Mouse (Mus musculus) 416B (cell line): ENCODE results near the gene Rcc2.

Experiments used
- DNase-seq: peaks from one replicate; pipeline ENCODE4 v3.0.0; 2011; ENCODE audit warnings: low read depth

Gene Rcc2

DNA sequence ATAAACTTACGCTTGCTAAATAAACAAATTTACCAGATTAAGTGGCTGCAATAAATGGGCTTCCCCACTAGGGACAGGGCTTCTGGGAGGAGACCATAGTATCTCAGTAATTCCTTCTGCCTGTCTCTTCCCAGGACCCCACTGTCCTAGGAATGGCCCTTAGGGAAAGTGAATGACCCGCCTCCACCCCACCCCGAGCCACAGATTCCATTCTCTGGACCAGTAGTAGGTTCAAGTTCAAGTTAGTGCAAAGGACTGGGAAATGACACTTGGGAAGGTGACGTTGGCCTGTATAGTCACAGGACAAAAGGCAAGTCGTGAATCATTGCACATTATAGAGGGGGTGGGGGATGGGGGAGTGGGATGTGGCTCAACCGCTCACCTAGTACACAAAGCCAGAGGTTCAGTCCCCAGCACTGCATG is 15.4 kb upstream of the Rcc2 start:
- DNase-seq = no peak

DNA sequence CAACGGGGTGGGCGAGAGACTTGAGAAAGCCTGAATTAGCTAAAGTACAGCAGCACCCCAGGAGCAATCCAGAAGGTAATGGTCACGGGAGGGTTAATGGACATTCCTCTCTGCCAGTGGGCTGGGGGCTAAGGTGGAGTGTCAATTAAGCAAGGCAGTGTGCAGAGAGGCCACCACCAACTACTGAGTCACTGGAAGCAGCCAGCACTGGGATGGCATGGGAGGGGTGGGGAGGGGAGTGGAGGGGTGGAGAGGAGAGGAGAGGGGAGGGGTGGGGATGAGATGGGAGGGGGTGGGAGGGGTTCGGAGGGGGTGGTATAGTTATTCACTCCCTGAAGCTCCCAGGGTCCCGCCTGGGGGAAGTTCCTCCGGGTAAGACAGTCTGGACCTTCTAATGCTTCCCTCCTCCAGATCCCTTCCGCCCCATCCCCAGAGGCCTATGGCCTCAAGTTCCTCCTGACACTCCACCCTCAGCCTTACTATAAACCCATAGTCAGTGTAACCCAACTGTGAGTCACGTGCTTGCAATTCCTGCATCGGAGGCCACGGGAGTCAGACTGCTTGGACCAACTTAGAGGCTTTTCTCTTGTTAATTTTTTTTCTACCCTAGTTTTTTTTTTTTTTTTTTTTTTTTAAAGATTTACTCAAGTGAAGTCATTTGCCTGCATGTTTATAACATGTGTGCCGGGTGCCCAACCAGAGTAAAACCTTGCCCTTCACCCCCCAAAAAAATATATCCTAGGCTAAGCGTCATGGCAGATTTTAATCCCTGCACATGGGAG is 12.1 kb upstream of the Rcc2 start:
- no peak for DNase-seq

DNA sequence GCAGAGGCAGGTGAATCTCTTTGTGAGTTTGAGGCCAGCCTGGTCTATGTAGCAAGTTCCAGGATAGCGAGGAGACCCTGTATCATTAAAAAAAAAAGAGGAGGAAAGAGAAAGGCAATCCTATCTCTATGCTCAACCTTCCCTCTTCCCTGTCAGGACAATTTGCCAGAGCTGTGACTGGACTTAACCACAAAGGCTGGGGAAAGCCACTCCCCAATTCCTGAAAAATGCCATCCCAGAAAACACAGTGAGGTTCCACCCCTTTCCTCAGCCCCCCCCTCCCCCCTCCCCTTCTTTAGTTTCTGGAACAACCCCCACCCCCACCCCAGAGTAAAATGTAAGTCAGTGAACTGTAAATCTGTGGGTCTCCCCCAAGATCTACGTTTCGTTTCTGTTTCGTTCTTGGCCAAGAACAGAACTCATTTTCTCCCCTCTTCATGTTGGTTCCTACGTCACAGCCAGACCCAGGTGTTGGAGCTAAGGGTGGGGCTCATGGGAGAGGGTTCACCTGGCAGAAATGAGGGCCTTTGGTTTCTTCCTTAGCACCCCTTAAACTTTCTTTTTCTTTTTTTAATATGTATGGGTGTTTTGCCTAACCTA is 11.4 kb upstream of the Rcc2 start:
- no peak for DNase-seq

DNA sequence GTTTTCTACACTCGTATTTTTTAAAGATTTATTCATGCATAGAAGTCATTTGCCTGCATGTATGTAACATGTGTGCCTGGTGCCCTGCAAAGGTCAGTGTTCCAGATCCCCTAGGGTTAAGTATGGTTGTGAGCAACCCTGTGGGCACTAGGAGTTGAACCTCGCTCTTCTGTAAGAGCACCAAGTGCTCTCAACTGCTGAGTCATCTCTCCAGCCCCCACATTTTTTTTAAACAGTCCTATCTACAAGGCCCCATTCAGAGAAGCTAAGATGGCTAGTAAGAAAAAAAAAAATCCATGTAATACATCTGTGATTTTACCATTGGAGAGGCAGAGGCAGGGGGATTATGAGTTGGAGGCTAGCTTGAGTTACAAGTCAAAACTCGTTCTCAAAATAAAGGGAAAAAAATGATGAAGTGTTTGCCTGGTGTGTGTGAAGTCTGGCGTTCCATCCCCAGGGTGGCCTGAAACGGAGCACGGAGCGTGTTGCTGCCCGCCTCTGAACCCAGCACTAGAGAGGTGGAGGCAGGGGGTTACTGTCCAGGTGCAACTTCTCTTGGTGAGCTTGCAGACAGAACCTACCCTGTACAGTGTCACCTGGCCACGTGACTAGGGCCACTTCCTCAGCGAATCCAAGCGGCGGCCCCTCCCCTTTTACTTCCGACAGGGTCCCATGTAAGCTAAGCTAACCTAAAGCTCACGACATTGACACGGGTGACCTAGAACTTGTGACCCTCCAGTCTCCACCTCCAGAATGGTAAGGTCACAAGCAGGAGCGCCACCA is 10.3 kb upstream of the Rcc2 start:
- DNase-seq = peak; percentile 68

DNA sequence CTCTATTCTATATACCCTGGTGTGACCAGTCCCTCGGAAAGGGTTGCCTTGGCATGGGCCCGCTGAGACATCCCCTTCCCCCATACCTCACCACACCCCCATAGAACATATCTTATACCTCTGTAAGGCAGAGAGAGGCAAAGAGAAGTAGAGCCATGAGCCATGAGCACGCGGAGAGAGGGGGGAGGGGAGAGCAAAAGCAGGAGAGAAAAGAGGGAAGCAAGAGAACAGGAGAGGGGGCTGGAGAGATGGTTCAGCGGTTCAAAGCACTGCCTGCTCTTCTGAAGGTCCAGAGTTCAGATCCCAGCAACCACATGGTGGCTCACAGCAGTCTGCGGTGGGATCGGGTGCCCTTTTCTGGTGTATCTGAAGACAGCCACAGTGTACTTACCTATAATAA is 8.9 kb upstream of the Rcc2 start:
- no peak for DNase-seq

DNA sequence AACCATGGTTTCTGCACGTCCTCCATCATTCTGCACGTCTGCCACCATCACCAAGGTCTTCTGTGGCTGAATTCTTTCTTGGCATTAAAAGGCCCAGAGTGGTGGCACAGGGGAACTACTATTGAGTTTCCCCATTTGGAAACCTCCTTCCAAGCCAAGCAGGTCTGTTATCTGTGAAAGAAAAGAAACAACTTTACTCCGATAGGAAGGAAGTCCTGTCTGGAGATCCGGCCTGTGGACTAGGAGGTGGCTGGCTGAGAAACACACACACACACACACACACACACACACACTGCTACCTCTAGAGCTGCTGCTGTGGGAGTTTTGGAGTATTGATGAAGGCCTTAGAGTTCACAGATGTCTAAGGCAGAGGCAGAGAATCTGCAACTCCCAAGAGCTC is 6.8 kb upstream of the Rcc2 start:
- DNase-seq = peak; percentile 93

DNA sequence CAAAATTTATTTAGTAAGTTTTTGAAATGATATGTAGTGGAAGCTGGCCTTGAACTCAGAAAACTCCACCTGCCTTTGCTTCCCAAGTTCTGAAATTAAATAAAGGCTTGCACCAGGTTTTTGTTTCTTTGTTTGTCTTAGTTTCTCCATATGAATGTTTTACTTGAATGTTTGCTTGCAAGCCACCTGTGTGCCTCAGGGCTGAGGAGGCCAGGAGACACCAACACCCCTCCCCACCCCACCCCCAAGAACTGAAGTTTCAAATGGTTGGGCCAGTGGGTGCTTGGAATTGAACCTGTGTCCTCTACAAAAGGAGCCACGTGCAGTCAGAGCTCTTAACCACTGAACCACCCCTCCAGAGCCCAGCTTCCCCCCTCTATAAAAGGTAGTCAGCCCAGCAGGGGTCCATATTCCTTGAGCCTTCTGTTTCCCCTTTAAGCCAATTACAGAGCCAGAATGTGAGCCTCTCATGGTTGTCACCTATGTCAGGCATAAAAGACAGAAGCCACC is 5.7 kb upstream of the Rcc2 start:
- no peak for DNase-seq

DNA sequence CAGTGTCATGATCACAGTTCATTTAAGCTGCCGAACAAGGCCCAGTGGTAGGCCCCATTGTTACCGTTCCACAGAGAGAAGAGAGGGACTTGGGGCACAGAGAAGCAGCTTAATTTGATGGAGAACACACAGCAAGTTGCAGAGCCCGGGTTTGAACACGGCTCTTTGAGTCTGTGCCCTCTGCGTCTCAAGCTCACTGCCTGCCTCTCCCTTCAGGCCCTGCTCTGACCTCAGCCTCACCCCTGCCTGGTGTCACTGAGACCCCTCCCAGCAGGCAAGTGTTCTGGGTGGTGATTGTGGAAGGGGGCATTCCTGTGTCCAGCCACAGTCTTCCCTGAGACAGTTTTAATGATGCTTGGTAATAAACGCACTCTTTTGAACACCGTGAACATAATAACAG is 5.2 kb upstream of the Rcc2 start:
- no peak for DNase-seq

DNA sequence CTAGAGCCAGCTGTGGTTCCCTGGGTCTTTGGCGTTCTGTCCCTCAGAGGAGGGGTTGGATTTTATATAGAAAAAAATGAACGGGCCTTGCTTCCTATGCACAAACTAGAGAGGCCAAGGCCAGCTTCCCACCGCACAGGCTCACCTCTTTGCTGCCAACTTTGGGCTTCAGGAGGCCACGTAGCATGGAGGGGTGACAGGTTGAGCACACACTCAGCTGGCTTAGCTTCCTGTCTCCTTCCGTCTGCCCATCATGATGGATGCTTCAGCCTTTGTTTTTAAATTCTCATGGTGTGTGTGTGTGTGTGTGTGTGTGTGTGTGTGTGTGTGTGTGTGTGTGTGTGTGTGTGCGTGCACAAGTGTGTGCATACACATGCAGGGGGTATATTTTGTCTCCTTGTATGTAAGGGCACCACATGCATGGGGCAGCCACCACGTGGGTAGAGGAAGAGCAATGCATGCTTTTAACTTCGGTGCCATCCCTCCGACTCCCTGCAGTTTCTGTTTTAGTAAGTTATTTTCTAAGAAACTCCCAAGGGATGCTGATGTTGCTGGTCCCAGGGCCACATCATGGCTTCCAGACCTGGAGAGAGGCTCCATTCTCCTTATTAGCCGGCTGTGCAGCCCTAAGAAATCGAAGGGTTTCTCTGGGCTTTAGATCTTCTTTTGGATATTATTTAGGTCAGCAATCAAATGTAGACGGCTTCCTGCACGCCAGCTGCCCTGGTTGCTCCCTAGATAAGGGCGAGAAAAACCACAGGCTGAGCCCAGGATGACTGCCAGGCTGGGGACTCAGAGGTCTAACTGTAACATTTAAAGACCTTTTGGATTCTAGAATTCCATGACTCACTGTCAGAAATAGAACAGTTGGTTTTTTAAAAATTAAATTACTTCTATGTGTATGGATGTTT is 4.4 kb upstream of the Rcc2 start:
- DNase-seq = peak; percentile 92

DNA sequence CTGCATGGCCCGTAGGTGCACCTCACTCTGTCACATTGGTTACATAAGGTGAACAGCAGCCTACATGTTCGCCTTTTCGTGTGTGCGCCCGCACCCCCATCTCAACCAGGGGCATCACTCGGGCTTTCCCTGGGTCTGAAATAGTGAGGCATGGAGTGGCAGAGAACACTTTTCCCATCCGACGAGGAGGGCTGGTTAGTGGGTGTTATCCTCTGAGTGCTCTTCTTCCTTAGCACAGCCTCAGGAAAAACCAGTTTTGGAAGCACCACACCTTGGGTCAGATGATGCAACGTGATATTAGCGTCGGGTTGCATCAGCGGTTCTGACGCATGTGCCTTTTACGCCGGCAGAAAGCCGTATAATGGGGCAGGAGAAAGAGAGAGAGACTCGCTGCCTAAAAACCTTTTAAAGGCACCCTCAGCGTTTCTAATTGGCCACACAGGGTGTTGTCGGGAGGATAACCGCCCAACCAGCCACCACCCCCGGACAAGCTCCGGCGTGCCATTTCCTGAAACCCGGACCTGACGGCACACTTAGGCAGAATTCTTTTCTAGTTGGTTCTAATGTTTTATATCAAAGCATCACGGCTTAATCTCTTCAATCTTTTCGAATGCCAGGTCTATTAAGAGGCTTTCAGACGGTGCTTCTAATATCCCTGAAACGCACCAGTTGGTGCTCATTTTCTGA is 757 bp upstream of the Rcc2 start:
- DNase-seq = peak; percentile 98

DNA sequence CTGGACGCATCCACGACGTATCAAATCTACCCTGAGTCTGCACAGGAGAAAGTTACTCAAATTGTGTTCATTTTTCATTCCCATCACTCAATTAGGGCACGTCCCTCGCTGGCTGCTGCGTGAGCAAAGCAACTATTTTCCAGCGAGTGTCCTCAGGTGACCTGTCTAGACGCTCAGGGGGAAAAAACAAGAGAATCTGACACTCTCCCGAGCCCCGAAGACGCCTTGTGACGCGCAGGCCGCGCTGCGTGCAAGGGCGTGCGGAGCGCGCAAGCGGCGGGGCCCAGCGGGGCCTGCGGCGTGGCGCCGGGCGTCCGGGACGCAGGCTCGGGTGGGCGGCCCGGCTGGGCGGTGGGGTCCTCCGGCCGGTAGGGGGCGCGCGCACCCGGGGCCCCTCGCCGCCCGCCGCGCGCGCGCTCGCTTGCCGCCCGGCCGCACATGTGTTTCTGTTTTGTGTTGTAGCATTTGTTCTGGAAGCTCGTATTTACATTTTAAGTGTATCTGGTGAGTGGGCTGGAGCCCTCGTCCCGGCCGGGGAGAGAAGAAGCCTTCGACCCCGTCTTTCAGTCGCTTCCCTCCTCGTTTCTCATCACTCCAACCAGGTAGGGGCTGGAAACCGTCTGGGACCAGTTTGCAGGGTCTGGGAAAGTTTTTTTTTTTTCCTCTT is 841 bp downstream of the Rcc2 start:
- peak; percentile 89 for DNase-seq

DNA sequence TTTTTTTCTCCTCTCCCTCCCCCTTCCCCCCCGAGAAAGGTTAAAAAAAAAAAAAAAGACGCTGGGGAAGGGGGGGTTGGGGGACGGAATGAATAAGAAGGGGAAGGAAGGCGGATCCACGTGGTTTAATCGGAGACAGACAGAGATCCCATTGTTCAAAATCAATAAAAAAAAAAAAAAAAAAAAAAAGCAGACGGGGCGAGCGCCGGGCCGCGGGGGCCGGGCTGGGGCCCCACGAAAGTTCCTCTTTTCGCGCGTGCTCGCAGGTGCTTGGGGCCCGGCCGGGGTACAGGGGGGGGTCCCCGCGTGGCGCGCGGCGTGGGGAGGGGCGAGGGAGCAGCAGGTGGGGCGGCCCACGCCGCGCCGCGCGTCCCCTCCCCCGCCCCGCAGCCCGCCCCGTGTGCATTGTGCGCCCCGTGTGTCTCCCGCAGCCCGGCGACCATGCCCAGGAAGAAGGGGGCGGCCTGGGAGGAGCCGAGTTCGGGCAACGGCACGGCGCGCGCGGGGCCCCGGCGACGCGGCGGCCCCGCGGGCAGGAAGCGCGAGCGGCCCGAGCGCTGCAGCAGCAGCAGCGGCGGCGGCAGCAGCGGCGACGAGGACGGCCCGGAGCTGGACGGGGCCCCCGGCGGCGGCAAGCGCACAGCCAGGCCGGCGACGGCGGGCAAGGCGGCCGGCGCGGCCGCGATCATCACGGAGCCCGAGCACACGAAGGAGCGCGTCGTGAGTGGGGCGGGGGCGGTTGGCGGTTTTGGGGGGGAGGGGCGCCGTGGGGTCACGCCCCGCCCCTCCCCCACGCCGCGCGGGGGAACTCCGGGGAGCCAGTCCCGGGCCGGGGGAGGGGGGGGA is 1.6 kb downstream of the Rcc2 start:
- peak; percentile 84 for DNase-seq

DNA sequence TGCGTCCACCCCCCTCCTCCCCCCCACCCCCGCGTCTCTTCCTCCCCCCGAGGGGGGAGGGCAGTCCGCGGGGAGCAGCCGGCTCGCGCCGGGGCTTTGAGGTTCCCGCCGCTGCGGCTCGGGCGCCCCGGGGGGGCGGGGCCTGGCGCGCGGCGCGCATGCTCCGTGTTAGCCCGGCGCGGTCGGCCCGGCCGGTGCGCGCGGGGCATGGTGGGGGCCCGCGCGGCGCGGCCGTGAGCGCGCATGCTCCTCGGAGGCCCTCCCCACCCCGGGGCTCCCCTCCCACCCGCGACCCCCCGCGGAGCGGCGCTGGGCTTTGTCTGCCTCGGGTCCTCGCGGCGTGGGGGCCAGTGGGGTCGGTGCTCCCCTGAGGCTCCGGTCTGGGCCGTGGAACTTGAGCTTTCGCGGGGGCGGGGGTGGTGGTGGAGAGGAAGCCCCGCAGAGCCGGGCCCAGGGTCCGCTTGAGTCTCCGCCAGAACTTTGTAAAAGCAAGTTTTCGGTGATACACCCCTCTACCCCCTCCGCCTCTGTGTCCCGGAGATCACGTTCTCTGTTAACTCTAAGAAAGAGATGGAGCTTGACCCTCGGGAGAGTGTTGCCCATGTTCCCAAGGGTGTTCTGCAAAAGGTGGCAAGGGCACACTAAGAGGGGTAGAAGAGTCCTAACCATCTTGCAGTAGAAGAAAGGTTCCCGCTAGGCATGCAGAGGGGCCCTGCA is 2.4 kb downstream of the Rcc2 start:
- DNase-seq = peak; percentile 76

DNA sequence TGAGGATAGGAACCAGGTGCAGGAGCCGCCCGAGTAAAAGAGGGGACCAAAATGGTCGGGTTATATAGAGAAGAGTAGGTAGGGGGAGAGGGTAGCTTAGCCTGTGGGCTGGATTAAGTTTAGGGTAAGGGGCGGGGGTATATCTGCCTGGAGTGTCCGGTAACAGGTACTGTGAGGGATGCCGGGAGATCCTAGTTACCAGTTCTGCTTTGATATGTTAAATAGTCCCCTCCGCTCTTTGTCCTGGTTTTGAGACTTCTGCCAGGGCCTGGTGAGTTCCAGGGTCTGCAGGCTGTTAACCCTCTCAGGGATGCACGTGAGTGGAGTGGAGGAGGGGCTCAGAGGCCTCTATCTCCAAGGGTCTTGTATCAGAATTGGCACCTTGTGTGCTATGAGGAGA is 3.3 kb downstream of the Rcc2 start:
- no peak for DNase-seq

DNA sequence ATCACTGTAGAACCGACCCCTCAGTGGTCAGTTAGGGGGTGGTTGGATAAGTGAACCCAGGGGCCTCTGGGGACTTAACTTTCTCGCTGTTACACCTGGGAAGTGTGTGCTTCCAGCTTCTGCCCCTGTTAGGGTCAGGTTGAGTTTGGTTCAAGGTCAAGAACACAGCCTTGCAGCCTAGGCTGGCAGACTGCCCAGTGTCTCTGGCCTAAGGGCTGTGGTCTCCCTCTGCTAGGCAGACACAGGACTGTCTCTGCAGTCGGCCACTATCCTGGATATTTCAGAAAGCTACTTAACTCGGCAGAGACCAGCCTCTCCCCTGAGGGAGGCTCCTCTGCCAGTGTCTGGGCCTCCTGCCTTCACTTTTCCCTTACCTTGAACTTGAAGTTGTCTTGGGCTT is 3.8 kb downstream of the Rcc2 start:
- DNase-seq = peak; percentile 80

DNA sequence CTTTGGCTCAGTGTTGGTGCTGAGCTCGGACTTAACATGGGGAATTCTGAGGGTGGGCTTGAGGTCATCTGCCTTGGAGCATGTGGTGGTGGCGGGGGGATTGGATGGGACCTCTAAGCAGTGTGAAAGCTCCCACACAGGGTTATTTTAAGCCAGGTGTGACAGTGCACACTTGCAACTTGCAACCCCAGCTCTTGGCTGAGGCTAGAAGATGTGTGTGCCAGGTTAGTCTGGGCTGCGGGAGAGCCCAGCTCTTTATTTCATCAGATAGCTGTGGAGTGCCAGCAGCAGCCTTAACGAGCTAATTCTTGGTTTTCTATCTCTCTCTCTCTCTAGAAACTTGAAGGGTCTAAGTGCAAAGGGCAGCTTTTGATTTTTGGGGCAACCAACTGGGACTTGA is 7.3 kb downstream of the Rcc2 start:
- no peak for DNase-seq

DNA sequence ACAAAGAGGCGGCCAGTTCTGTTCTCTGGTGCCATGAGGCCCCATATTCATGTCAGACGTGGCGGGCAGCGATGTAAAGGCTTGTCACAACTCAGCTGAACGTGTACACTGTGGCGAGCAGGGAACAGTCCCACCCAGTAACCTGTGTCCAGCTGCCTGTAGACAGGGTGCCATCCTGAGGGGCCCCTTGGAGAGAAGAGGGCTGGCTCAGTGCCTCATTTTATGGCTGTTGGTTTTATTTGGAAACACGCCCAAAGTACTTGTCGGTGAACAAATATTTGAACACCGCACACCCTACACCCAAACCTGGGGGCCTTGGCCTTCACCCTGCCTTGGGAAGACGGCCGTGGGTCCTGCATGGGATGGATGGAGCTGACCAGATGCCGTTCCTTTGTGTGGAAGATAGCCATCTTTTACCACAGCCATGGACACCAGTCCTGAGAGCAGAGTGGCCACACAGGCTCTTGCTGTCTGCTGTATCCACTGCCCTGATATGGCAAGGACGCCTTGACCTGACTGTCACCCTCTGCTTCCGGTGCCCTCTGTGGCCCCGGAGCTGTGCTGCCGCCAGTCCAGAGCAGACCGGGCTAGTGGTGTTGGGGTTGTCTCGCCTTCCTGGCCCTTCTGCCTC is 8.1 kb downstream of the Rcc2 start:
- no peak for DNase-seq

DNA sequence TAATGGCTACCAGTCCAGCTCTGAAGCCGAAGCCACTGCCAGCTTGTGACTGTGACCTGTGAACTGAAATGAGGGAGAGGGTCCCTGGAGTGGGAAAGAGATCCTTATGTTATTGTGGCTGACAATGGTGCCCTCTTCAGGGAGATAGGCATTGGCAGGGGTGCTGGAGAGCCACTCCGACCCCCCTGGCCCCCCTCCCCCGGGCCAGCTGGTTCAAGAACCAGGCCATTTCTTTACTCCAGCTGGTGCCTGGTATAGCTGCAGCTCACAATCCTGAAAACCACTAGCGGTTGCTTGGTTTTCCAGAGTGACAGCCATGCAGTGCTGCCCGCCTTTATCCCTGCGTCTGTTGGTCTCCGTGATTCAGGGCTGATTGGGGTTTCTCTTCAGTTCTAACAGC is 8.8 kb downstream of the Rcc2 start:
- no peak for DNase-seq

DNA sequence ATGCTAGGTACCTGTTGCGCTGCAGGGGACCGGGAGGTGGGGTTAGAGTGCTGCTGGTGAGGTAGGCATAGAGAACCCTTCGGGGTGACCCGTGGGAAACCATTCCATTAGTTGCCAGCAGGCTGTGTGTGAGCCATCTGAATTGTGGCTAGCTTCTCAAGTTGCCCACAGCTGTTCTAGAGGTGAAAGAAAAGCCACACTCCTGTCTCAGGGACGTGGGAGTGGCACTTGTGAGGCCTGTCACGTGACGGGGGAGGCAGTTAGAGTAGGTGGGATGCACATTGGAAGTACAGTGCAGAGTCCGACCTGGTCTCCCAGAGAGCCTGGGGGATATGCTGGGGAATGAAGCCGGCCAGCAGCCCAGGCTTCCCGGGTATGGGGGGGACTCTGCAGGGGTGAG is 9.3 kb downstream of the Rcc2 start:
- no peak for DNase-seq
